Mouse (Mus musculus) midbrain, postnatal 0 days (tissue): ENCODE results near the gene Sh3pxd2a. TPM values are rescaled to one million over a fixed set of nuclear protein-coding genes. Genes with fewer than 3 reads are reported as not detected.
A peak's percentile ranks its signal among the peaks of the same experiment; 100 is the strongest.

ENCODE experiments used
- ATAC-seq: fragments of 200-750 bp; cut with Nextera tagmentation; 2 replicates; pipeline ENCODE4 v1.8.0; 2017; ENCODE audit warnings: moderate number of reproducible peaks, mild to moderate bottlenecking, moderate TSS enrichment, moderate library complexity; ENCODE audit not compliant: low FRiP score
- DNase-seq: peaks from one replicate; pipeline ENCODE4 v3.0.0-alpha.2; 2015; ENCODE audit warnings: low spot score
- H3K27ac ChIP-seq: fragments of 300-500 bp; sonication (generic); 2 replicates; pipeline ENCODE4 v1.5.1; 2014; ENCODE audit warnings: low read depth, mild to moderate bottlenecking, low read length, mixed read lengths
- H3K27me3 ChIP-seq: fragments of 300-500 bp; sonication (generic); 2 replicates; pipeline ENCODE4 v1.6.1; 2014; ENCODE audit warnings: low read length, control low read depth, mixed read lengths; ENCODE audit not compliant: insufficient read depth
- H3K36me3 ChIP-seq: fragments of 300-500 bp; sonication (generic); 2 replicates; pipeline ENCODE4 v1.6.1; 2014; ENCODE audit warnings: low read length, control low read depth, mixed read lengths; ENCODE audit not compliant: insufficient read depth
- H3K4me1 ChIP-seq: fragments of 300-500 bp; sonication (generic); 2 replicates; pipeline ENCODE4 v1.6.1; 2014; ENCODE audit warnings: mild to moderate bottlenecking, control low read depth, antibody characterized with exemption, low read length, mixed read lengths; ENCODE audit not compliant: insufficient read depth
- H3K4me2 ChIP-seq: fragments of 300-500 bp; sonication (generic); 2 replicates; pipeline ENCODE4 v1.6.1; 2014; ENCODE audit warnings: low read depth, mild to moderate bottlenecking, low read length, mixed read lengths; ENCODE audit not compliant: poor library complexity, severe bottlenecking
- H3K4me3 ChIP-seq: fragments of 300-500 bp; sonication (generic); 2 replicates; pipeline ENCODE4 v1.5.1; 2014; ENCODE audit warnings: low read depth, mild to moderate bottlenecking, low read length, moderate library complexity
- H3K9ac ChIP-seq: fragments of 300-500 bp; sonication (generic); replicated peaks from 2 replicates; pipeline ENCODE4 v1.6.1; 2014; ENCODE audit warnings: mild to moderate bottlenecking, low read length, moderate library complexity, mixed read lengths; ENCODE audit not compliant: poor library complexity, severe bottlenecking
- H3K9me3 ChIP-seq: fragments of 300-500 bp; sonication (generic); 2 replicates; pipeline ENCODE4 v1.6.1; 2016; ENCODE audit warnings: low read length, control low read depth
- CTCF ChIP-seq: IDR thresholded peaks from 2 replicates; pipeline ENCODE4 v1.5.1; 2016; ENCODE audit warnings: antibody characterized with exemption, mild to moderate bottlenecking
- WGBS: fragments of 180-500 bp; shearing (Covaris S2); extraction: QIAGEN DNeasy Blood & Tissue Kit; methylation state at CpG from one replicate; pipeline ENCODE4 v1.1.7; 2014; 5-methylcytosine and 5-hydroxymethylcytosine counted together
- polyA plus RNA-seq: library from polyadenylated mRNA; unstranded; fragments of >200 nt; fragmentation: Nextera tagmentation; extraction: Ambion mirVana; gene quantifications from 2 replicates; pipeline ENCODE4 v1.2.1, GENCODE M21; 2015
- total RNA-seq: library from RNA; depleted of rRNA; stranded (reverse); fragments of >200 nt; gene quantifications from 2 replicates; pipeline ENCODE4 v1.2.3, GENCODE M21; 2014

Gene Sh3pxd2a
- total and polyA plus RNA-seq, 2 experiments from 2014 or later, result 1.5 to 21.0 TPM

- H3K27ac ChIP-seq, result no peak overlapping the region
- WGBS, result 13% methylated on average over 1 of the region's 1 CpGs
- no peak for TF ChIP-seq CTCF
- H3K4me3 ChIP-seq, result no peak overlapping the region
- no peak overlapping the region for H3K9ac ChIP-seq
- H3K4me2 ChIP-seq, result no peak overlapping the region
- no peaks in the 10 kb centered on the region for H3K4me1 ChIP-seq
- H3K36me3 ChIP-seq, result no peaks in the 10 kb centered on the region
- ATAC-seq, result no peak
- H3K9me3 ChIP-seq, result no peaks in the 10 kb centered on the region
- no peaks in the 10 kb centered on the region; the same call in 1 of the 2 replicates for H3K27me3 ChIP-seq
- no peak for DNase-seq
Observed at GRCm38 (mm10) chr19:47315917-47316265, 148.3 kb downstream of the Sh3pxd2a start.

GRCm38 (mm10) chr19:47315091-47315916 lies 148.9 kb downstream of the Sh3pxd2a start:
- DNase-seq, result no peak
- no peaks in the 10 kb centered on the region for H3K4me1 ChIP-seq
- no peak overlapping the region for H3K4me3 ChIP-seq
- no peaks in the 10 kb centered on the region; the same call in 1 of the 2 replicates for H3K27me3 ChIP-seq
- no peaks in the 10 kb centered on the region for H3K9me3 ChIP-seq
- TF ChIP-seq CTCF, result no peak
- H3K9ac ChIP-seq, result no peak overlapping the region
- ATAC-seq, result no peak
- H3K36me3 ChIP-seq, result no peaks in the 10 kb centered on the region
- no peak overlapping the region for H3K4me2 ChIP-seq
- H3K27ac ChIP-seq, result no peak overlapping the region
- 69% methylated on average over 14 of the region's 14 CpGs for WGBS

GRCm38 (mm10) chr19:47314076-47314941 lies 149.9 kb downstream of the Sh3pxd2a start:
- Histone ChIP-seq H3K9me3 (no peaks in the 10 kb centered on the region), H3K4me2 (peak overlapping the region; percentile 41), H3K27me3 (no peaks in the 10 kb centered on the region; the same call in 1 of the 2 replicates), H3K4me3 (peak overlapping the region; percentile 31), H3K36me3 (no peaks in the 10 kb centered on the region), H3K4me1 (no peaks in the 10 kb centered on the region), H3K27ac (no peak overlapping the region), H3K9ac (peak overlapping the region; percentile 48)
- ATAC-seq (no peak), DNase-seq (peak; percentile 30)
- TF ChIP-seq CTCF, result no peak
- WGBS, result 9% methylated on average over 49 of the region's 49 CpGs

GRCm38 (mm10) chr19:47313387-47314075 lies 150.7 kb downstream of the Sh3pxd2a start:
- ATAC-seq (no peak), DNase-seq (peak; percentile 73)
- Histone ChIP-seq H3K27ac (no peak overlapping the region), H3K36me3 (no peaks in the 10 kb centered on the region), H3K4me1 (no peaks in the 10 kb centered on the region), H3K4me3 (peak overlapping the region; percentile 31; the same call in 1 of the 2 replicates), H3K9ac (peak overlapping the region; percentile 48; the same call in 1 of the 2 replicates), H3K4me2 (peak overlapping the region; percentile 41), H3K27me3 (no peaks in the 10 kb centered on the region; the same call in 1 of the 2 replicates), H3K9me3 (no peaks in the 10 kb centered on the region)
- no peak for TF ChIP-seq CTCF
- WGBS, result 17% methylated on average over 11 of the region's 11 CpGs

- H3K9me3 ChIP-seq, result no peaks in the 10 kb centered on the region
- H3K4me1 ChIP-seq, result no peaks in the 10 kb centered on the region
- no peaks in the 10 kb centered on the region for H3K36me3 ChIP-seq
- ATAC-seq (no peak), DNase-seq (no peak)
- no peaks in the 10 kb centered on the region; the same call in 1 of the 2 replicates for H3K27me3 ChIP-seq
- H3K4me3 ChIP-seq, result no peak overlapping the region
- no peak overlapping the region for H3K27ac ChIP-seq
- WGBS, result 88% methylated on average over 4 of the region's 4 CpGs
- H3K9ac ChIP-seq, result no peak overlapping the region
- H3K4me2 ChIP-seq, result no peak overlapping the region
- TF ChIP-seq CTCF, result no peak
Observed at GRCm38 (mm10) chr19:47311162-47311561, 153.0 kb downstream of the Sh3pxd2a start.
